Mouse (Mus musculus): ENCODE data around the gene Gmfb.

- no peak for TF ChIP-seq POLR2A (IDR thresholded peaks at IDR 0.05; ENCODE audit: low read depth, low read length)
- no peak for TF ChIP-seq CTCF (IDR thresholded peaks at IDR 0.05; ENCODE audit: borderline replicate concordance, insufficient read depth, low read length)
These were observed 3.3 kb downstream of the Gmfb start for GRCm38 (mm10) chr14:46818743-46819142.
